Mouse (Mus musculus) CD4-positive, CD25-positive, alpha-beta regulatory T cell, adult 4 months (primary cell): ENCODE data around the gene Gm10837. TPM values are rescaled to one million over a fixed set of nuclear protein-coding genes. Genes with fewer than 3 reads are reported as not detected.

Experiments used
- ATAC-seq: one replicate; pipeline ENCODE4 v1.8.0; 2017
- polyA plus RNA-seq, 2 experiments: library from polyadenylated mRNA; unstranded; fragments of 100-300 nt; shearing (Covaris generic); gene quantifications; one replicate each; pipeline ENCODE4 v1.2.1; 2017

Gene Gm10837
- polyA plus RNA-seq, 2 experiments from 2014 or later: not detected

- no peak for ATAC-seq
Measured at GRCm38 (mm10) chr14:122535986-122536385, 45.6 kb downstream of the Gm10837 start.

Other genes starting within 250 kb of the Gm10837 start
- not detected for gene Gm5089, start 39.5 kb upstream of the Gm10837 start, polyA plus RNA-seq
- gene Zic5, start 24.9 kb upstream of the Gm10837 start, polyA plus RNA-seq: not detected
- not detected for gene Zic2, start 15.2 kb upstream of the Gm10837 start, polyA plus RNA-seq
- gene Pcca, start 43.7 kb downstream of the Gm10837 start, polyA plus RNA-seq: 10 to 100 TPM; 18.7 to 20.9 TPM